Mouse (Mus musculus) left cerebral cortex, postnatal 4 days (tissue): Measurements from ENCODE around the gene Kcna5. TPM values are rescaled to one million over a fixed set of nuclear protein-coding genes. Genes with fewer than 3 reads are reported as not detected.

Experiments used
- total RNA-seq, 2 experiments: library from RNA; stranded (reverse); gene quantifications; 2 replicates each; pipeline ENCODE4 v1.2.3; 2021

The Kcna5 gene
- total RNA-seq, 2 experiments from 2014 or later: 1.3 to 1.9 TPM

Other genes with a start within 250 kb of the Kcna5 start
- gene Kcna1, start 111.0 kb upstream of the Kcna5 start, total RNA-seq: 10 to 100 TPM in 1 of 2 experiments, 1 to 10 TPM in 1; 7.8 to 10.1 TPM
- gene Kcna6, start 205.3 kb upstream of the Kcna5 start, total RNA-seq: 10 to 100 TPM; 59.1 to 60.9 TPM